Mouse (Mus musculus) MEL (cell line): ENCODE results near the gene Rapgef6. TPM values are rescaled to one million over a fixed set of nuclear protein-coding genes. Genes with fewer than 3 reads are reported as not detected.

Source experiments
- DNase-seq: peaks from one replicate; pipeline ENCODE4 v3.0.0; 2011; ENCODE audit warnings: low read depth, low spot score
- H3K27ac ChIP-seq: 2 replicates; pipeline ENCODE4 v1.5.1; 2012; ENCODE audit warnings: low read depth, mild to moderate bottlenecking, control low read depth, low read length, moderate library complexity; ENCODE audit not compliant: control insufficient read depth
- H3K27me3 ChIP-seq, 2 experiments: fragments of 150-350 bp in 1 of 2; sonication (generic) in 1 of 2; 2 replicates each; pipeline ENCODE4 v1.6.1; 2012; ENCODE audit warnings: low read length in 2 of 2, mild to moderate bottlenecking in 2 of 2, improper control_type of control experiment in 1 of 2, moderate library complexity in 1 of 2; ENCODE audit not compliant: insufficient read depth in 2 of 2, control insufficient read depth in 1 of 2
- H3K36me3 ChIP-seq, 2 experiments: 2 replicates each; pipeline ENCODE4 v1.6.1; 2012 to 2014; ENCODE audit warnings: low read length in 2 of 2, improper control_type of control experiment in 1 of 2, inconsistent platforms in 1 of 2, mild to moderate bottlenecking in 1 of 2; ENCODE audit not compliant: insufficient read depth in 2 of 2, control insufficient read depth in 1 of 2
- H3K4me1 ChIP-seq, 2 experiments: fragments of 150-350 bp in 1 of 2; sonication (generic) in 1 of 2; 2 replicates each; pipeline ENCODE4 v1.6.1; 2012; ENCODE audit warnings: low read length in 2 of 2, improper control_type of control experiment in 1 of 2, mild to moderate bottlenecking in 1 of 2; ENCODE audit not compliant: insufficient read depth in 2 of 2, control insufficient read depth in 1 of 2
- H3K4me3 ChIP-seq, 2 experiments: fragments of 150-350 bp in 1 of 2; sonication (generic) in 1 of 2; 2 replicates each; pipeline ENCODE4 v1.5.1; 2012; ENCODE audit warnings: low read depth in 2 of 2, low read length in 2 of 2, mild to moderate bottlenecking in 2 of 2, moderate library complexity in 2 of 2, control low read depth in 1 of 2, improper control_type of control experiment in 1 of 2; ENCODE audit not compliant: control insufficient read depth in 1 of 2, insufficient read depth in 1 of 2
- H3K79me2 ChIP-seq: 2 replicates; pipeline ENCODE4 v1.6.1; 2012; ENCODE audit warnings: mild to moderate bottlenecking, low read length, moderate library complexity; ENCODE audit not compliant: control insufficient read depth, poor library complexity, insufficient read depth
- H3K9ac ChIP-seq: 2 replicates; pipeline ENCODE4 v1.6.1; 2012; ENCODE audit warnings: low read depth, mild to moderate bottlenecking, control low read depth, low read length, moderate library complexity; ENCODE audit not compliant: control insufficient read depth, poor library complexity, severe bottlenecking
- H3K9me3 ChIP-seq: fragments of 150-350 bp; sonication (generic); replicated peaks from 2 replicates; pipeline ENCODE4 v1.6.1; 2012; ENCODE audit warnings: mild to moderate bottlenecking, low read length, improper control_type of control experiment, moderate library complexity; ENCODE audit not compliant: insufficient read depth
- CHD1 ChIP-seq: IDR thresholded peaks from 2 replicates; pipeline ENCODE4 v1.6.1; 2012; ENCODE audit warnings: low read depth, mild to moderate bottlenecking, inconsistent platforms, low read length, improper control_type of control experiment
- CHD2 ChIP-seq: IDR thresholded peaks from 2 replicates; pipeline ENCODE4 v1.6.1; 2011; ENCODE audit warnings: low read length, improper control_type of control experiment
- E2F4 ChIP-seq: IDR thresholded peaks from 2 replicates; pipeline ENCODE4 v1.6.1; 2011; ENCODE audit warnings: low read depth, low read length, improper control_type of control experiment, borderline replicate concordance
- ETS1 ChIP-seq: IDR thresholded peaks from 2 replicates; pipeline ENCODE4 v1.6.1; 2012; ENCODE audit warnings: low read depth, mild to moderate bottlenecking, inconsistent platforms, low read length, improper control_type of control experiment, moderate library complexity
- HCFC1 ChIP-seq: IDR thresholded peaks from 2 replicates; pipeline ENCODE4 v1.6.1; 2012; ENCODE audit warnings: low read depth, mild to moderate bottlenecking, inconsistent platforms, low read length, improper control_type of control experiment, moderate library complexity
- KAT2A ChIP-seq: conservative IDR thresholded peaks from 2 replicates; pipeline ENCODE4 v1.6.1; 2012; ENCODE audit warnings: low read depth, low read length, improper control_type of control experiment, inconsistent platforms
- MAZ ChIP-seq: IDR thresholded peaks from 2 replicates; pipeline ENCODE4 v1.6.1; 2012; ENCODE audit warnings: low read depth, mild to moderate bottlenecking, inconsistent platforms, low read length, improper control_type of control experiment
- NRF1 ChIP-seq: IDR thresholded peaks from 2 replicates; pipeline ENCODE4 v1.6.1; 2014; ENCODE audit warnings: low read depth, mild to moderate bottlenecking, inconsistent platforms, low read length, improper control_type of control experiment, moderate library complexity; ENCODE audit not compliant: poor library complexity, insufficient read depth, severe bottlenecking
- POLR2AphosphoS2 ChIP-seq: IDR thresholded peaks from 2 replicates; pipeline ENCODE4 v1.6.1; 2011; ENCODE audit warnings: low read length, improper control_type of control experiment
- POLR2AphosphoS5 ChIP-seq: IDR thresholded peaks from 2 replicates; pipeline ENCODE4 v1.6.1; 2012; ENCODE audit warnings: low read depth, borderline replicate concordance, mild to moderate bottlenecking, inconsistent platforms, low read length, moderate library complexity, mixed read lengths
- SMC3 ChIP-seq: IDR thresholded peaks from 2 replicates; pipeline ENCODE4 v1.6.1; 2011; ENCODE audit warnings: low read depth, low read length, improper control_type of control experiment
- TAL1 ChIP-seq: IDR thresholded peaks from 2 replicates; pipeline ENCODE4 v1.6.1; 2012; ENCODE audit warnings: mild to moderate bottlenecking, inconsistent platforms, low read length, moderate library complexity, mixed read lengths
- TCF12 ChIP-seq: IDR thresholded peaks from 2 replicates; pipeline ENCODE4 v1.6.1; 2014; ENCODE audit warnings: low read depth, mild to moderate bottlenecking, inconsistent platforms, low read length, improper control_type of control experiment, moderate library complexity
- USF1 ChIP-seq: IDR thresholded peaks from 2 replicates; pipeline ENCODE4 v1.6.1; 2014; ENCODE audit warnings: low read depth, mild to moderate bottlenecking, inconsistent platforms, low read length, improper control_type of control experiment, moderate library complexity
- ZKSCAN1 ChIP-seq: IDR thresholded peaks from 2 replicates; pipeline ENCODE4 v1.6.1; 2012; ENCODE audit warnings: low read depth, mild to moderate bottlenecking, inconsistent platforms, low read length, improper control_type of control experiment, moderate library complexity
- ZMIZ1 ChIP-seq: IDR thresholded peaks from 2 replicates; pipeline ENCODE4 v1.6.1; 2012; ENCODE audit warnings: low read depth, mild to moderate bottlenecking, inconsistent platforms, low read length, improper control_type of control experiment, moderate library complexity
- ZNF384 ChIP-seq: IDR thresholded peaks from 2 replicates; pipeline ENCODE4 v1.6.1; 2012; ENCODE audit warnings: low read depth, mild to moderate bottlenecking, inconsistent platforms, low read length, improper control_type of control experiment
- polyA plus RNA-seq, 2 experiments: library from polyadenylated mRNA; stranded (reverse) in 1 of 2; unstranded in 1 of 2; fragments of >175 nt in 1 of 2; fragments of >200 nt in 1 of 2; gene quantifications; 2 replicates each; pipeline versions ENCODE4 v1.2.1 to v1.2.4; 2012; ENCODE audit warnings: low replicate concordance in 2 of 2, low read depth in 1 of 2; ENCODE audit not compliant: insufficient read length in 2 of 2, insufficient read depth in 1 of 2, missing spikeins in 1 of 2
- total RNA-seq: library from RNA; depleted of rRNA; stranded (reverse); fragments of 300-350 nt; gene quantifications from 2 replicates; pipeline ENCODE4 v1.2.3, GENCODE M21; 2012

The Rapgef6 gene
- total and polyA plus RNA-seq, 3 experiments = 21.1 to 31.8 TPM; not detected in 1

DNA sequence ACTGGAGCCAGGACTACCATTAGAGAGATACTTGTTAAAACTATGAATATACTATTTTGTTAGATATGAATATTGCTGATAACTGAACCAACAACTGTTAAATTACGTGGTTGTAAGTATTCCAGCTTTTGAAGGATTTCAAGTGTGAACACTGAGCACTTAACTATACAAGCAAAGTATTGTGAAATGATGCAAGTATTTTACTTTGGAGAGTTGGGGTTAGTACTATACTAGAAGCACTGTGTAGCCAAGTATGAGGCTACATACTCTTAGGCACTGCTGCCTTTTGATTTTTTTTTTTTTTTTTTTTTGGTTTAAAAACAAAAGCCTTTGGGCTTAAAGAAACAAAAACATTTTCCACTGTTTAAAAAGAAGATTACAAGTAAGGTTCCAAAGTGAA lies 91.9 kb downstream of the Rapgef6 start:
- DNase-seq = no peak
- TF ChIP-seq ZNF384 = 0 out of 2 replicates have a peak, but pooled peaks have one; percentile 37
- TF ChIP-seq SMC3 = no peak
- Histone ChIP-seq H3K9me3 (no peaks in the 10 kb centered on the region), H3K79me2 (no peaks in the 10 kb centered on the region), H3K9ac (no peak overlapping the region), H3K4me1 (peaks cover 3 to 24% of the 10 kb centered on the region in 2 experiments; a peak in 3 of 4 replicates), H3K27me3 (no peaks in the 10 kb centered on the region), H3K36me3 (peaks cover 3 to 13% of the 10 kb centered on the region in 2 experiments; a peak in 3 of 4 replicates), H3K4me3 (no peak overlapping the region), H3K27ac (no peak overlapping the region)

DNA sequence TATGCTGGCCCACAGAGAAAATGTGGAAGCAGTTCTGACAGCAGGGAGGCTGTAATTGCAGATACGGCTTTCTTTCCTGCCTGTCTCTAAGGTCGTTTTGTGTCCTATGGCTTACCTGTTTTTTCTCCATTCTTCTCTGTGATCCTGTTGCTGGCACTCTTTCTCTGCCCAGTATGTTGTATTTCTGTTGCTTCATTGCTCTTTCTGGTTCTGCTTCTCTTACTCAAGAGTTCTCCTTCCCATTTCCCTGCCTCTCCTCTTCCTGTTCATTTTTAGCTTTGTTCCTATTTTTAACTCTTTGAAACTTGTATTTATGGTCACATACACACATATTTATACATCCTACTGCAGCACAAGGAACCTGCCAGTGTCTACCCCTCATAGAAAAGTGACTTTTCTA lies 96.2 kb downstream of the Rapgef6 start:
- Histone ChIP-seq H3K9ac (no peak overlapping the region), H3K4me3 (no peak overlapping the region), H3K36me3 (peaks cover 10 to 14% of the 10 kb centered on the region in 2 experiments), H3K27me3 (no peaks in the 10 kb centered on the region), H3K79me2 (no peaks in the 10 kb centered on the region), H3K4me1 (peaks cover 2 to 12% of the 10 kb centered on the region in 2 experiments; a peak in 3 of 4 replicates), H3K9me3 (no peaks in the 10 kb centered on the region), H3K27ac (no peak overlapping the region)
- no peak for DNase-seq
- TF ChIP-seq TAL1 = no peak
- no peak for TF ChIP-seq POLR2AphosphoS2

DNA sequence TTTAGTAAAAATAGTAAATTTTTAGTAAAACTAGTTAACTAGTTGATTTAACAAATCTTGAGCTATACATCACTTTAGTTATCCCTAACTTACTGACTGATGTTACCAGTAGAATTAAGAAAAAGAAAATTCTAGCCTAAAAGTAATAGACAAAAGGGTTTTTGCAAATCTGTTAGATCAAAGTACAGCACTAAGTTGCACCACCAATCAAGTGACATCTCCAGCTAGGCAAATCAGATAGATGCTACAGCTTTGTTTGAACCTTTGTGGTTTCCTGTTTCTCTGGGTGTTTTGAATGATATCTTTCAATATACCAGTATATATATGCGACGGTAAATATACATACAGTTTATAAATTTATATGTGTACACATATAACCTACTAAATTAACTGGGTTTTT lies 99.1 kb downstream of the Rapgef6 start:
- Histone ChIP-seq H3K9ac (no peak overlapping the region), H3K27me3 (no peaks in the 10 kb centered on the region), H3K4me3 (no peak overlapping the region), H3K4me1 (no peaks in the 10 kb centered on the region; a peak in 1 of 4 replicates), H3K79me2 (no peaks in the 10 kb centered on the region), H3K9me3 (no peaks in the 10 kb centered on the region), H3K36me3 (peaks cover 3 to 17% of the 10 kb centered on the region in 2 experiments; a peak in 2 of 4 replicates), H3K27ac (no peak overlapping the region)
- DNase-seq = no peak
- TF ChIP-seq ZMIZ1 (no peak), MAZ (no peak), POLR2AphosphoS2 (no peak), HCFC1 (no peak), TCF12 (no peak), POLR2AphosphoS5 (no peak), USF1 (no peak), CHD1 (no peak), ZKSCAN1 (no peak), KAT2A (no peak), NRF1 (no peak), ETS1 (no peak), E2F4 (no peak), CHD2 (no peak)
